Mouse (Mus musculus) ES-E14 (cell line): ENCODE measurements around the gene Fsd2.

Source experiments
- HCFC1 ChIP-seq: IDR thresholded peaks from 2 replicates; pipeline ENCODE4 v1.6.1; 2012; ENCODE audit warnings: low read length, inconsistent platforms, borderline replicate concordance; ENCODE audit not compliant: insufficient read depth
- MAFK ChIP-seq: IDR thresholded peaks from 2 replicates; pipeline ENCODE4 v1.6.1; 2014; ENCODE audit warnings: mild to moderate bottlenecking, low read depth, low read length, inconsistent platforms; ENCODE audit not compliant: insufficient read depth
- ZNF384 ChIP-seq: IDR thresholded peaks from 2 replicates; pipeline ENCODE4 v1.6.1; 2012; ENCODE audit warnings: low read depth, low read length, inconsistent platforms

DNA sequence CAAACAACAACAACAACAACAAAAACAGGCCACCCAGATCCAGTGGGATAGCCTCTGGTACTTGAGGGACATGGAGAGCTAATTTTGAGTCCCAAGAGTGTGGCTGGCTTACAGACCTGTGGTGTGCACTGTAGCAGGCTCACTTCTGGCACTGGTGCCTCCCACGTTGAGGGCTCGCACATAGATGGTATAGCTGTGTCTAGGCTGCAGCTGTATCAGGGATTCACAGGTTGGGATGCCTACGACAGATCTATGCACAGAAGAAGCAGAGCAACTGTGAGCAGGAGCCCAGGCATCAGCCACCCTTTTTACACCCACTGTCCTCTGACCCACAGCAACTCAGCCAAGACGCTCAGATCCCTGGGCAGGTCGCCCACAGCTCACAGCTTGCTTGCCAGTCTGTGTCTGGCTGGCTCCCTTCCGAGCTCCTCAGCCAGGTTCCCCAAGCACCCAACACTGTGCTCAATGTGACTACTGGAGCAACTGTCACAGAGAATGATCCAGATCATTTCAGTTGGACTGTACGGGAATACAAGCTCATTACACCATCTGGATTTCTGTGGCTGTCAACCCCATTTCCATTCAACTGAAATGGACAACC lies 24.7 kb downstream of the Fsd2 start:
- TF ChIP-seq MAFK (no peak), ZNF384 (no peak), HCFC1 (no peak)
